Mouse (Mus musculus) liver, adult 2 months (tissue): ENCODE data around the gene Babam2. TPM values are rescaled to one million over a fixed set of nuclear protein-coding genes. Genes with fewer than 3 reads are reported as not detected.
A peak's percentile ranks its signal among the peaks of the same experiment; 100 is the strongest.
"Not testable (repeated sequence)": the region's sequence is repeated elsewhere in the genome, so short reads cannot be mapped to it uniquely, and the experiment has no call there.

Source experiments
- DNase-seq: peaks from one replicate; pipeline ENCODE4 v3.0.0-alpha.2; 2011; ENCODE audit warnings: low read depth, low spot score; ENCODE audit errors: extremely low read depth
- H3K27ac ChIP-seq: fragments of 200-500 bp; replicated peaks from 2 replicates; pipeline ENCODE4 v1.5.1; 2012; ENCODE audit warnings: low read depth, mild to moderate bottlenecking, control low read depth, inconsistent platforms, low read length; ENCODE audit not compliant: insufficient read depth
- H3K27me3 ChIP-seq: fragments of 200-500 bp; 2 replicates; pipeline ENCODE4 v1.6.1; 2012; ENCODE audit warnings: mild to moderate bottlenecking, moderate library complexity, low read length, inconsistent platforms; ENCODE audit not compliant: control insufficient read depth, insufficient read depth
- H3K36me3 ChIP-seq: fragments of 200-500 bp; 2 replicates; pipeline ENCODE4 v1.6.1; 2012; ENCODE audit warnings: low read length, inconsistent platforms; ENCODE audit not compliant: control insufficient read depth, insufficient read depth
- H3K4me1 ChIP-seq: fragments of 200-500 bp; 2 replicates; pipeline ENCODE4 v1.6.1; 2011; ENCODE audit warnings: low read length; ENCODE audit not compliant: control insufficient read depth, insufficient read depth
- H3K4me3 ChIP-seq: fragments of 200-500 bp; 2 replicates; pipeline ENCODE4 v1.5.1; 2011; ENCODE audit warnings: low read depth, mild to moderate bottlenecking, control low read depth, low read length, moderate library complexity; ENCODE audit not compliant: insufficient read depth
- H3K79me2 ChIP-seq: fragments of 200-500 bp; 2 replicates; pipeline ENCODE4 v1.6.1; 2012; ENCODE audit warnings: inconsistent platforms, mild to moderate bottlenecking, low read length, moderate library complexity; ENCODE audit not compliant: control insufficient read depth, insufficient read depth
- H3K9ac ChIP-seq: fragments of 200-500 bp; 2 replicates; pipeline ENCODE4 v1.6.1; 2012; ENCODE audit warnings: low read depth, mild to moderate bottlenecking, control low read depth, inconsistent platforms, low read length
- CTCF ChIP-seq: fragments of 200-500 bp; IDR thresholded peaks from 2 replicates; pipeline ENCODE4 v1.5.1; 2011; ENCODE audit warnings: low read depth, low read length, control low read depth
- POLR2A ChIP-seq: fragments of 200-500 bp; IDR thresholded peaks from 2 replicates; pipeline ENCODE4 v1.6.1; 2011; ENCODE audit warnings: low read length, control low read depth; ENCODE audit not compliant: insufficient read depth; ENCODE audit errors: extremely low read depth
- WGBS: fragments of 180-500 bp; shearing (Covaris S2); methylation state at CpG from one replicate; pipeline ENCODE4 v1.1.7; 2018; 5-methylcytosine and 5-hydroxymethylcytosine counted together
- polyA plus RNA-seq: library from polyadenylated mRNA; depleted of rRNA; stranded (reverse); fragments of >200 nt; gene quantifications from 2 replicates; pipeline ENCODE4 v1.2.3, GENCODE M21; 2012
- total RNA-seq: library from RNA; depleted of rRNA; stranded (reverse); fragments of >200 nt; gene quantifications from 2 replicates; pipeline ENCODE4 v1.2.3, GENCODE M21; 2014

The Babam2 gene
- total and polyA plus RNA-seq, 2 experiments, result 18.9 to 20.1 TPM

- no peaks in the 10 kb centered on the region for H3K36me3 ChIP-seq
- no peaks in the 10 kb centered on the region for H3K79me2 ChIP-seq
- H3K27me3 ChIP-seq, result no peaks in the 10 kb centered on the region
- H3K27ac ChIP-seq, result no peak overlapping the region
- H3K4me3 ChIP-seq, result no peak overlapping the region
- no peaks in the 10 kb centered on the region for H3K4me1 ChIP-seq
- peak; percentile 65 for DNase-seq
- TF ChIP-seq CTCF, result no peak
- 83% methylated on average over 1 of the region's 1 CpGs for WGBS
- no peak overlapping the region for H3K9ac ChIP-seq
Measured at GRCm38 (mm10) chr5:31852786-31853185, 155.3 kb downstream of the Babam2 start.

- Histone ChIP-seq H3K79me2 (no peaks in the 10 kb centered on the region), H3K27me3 (no peaks in the 10 kb centered on the region), H3K27ac (no peak overlapping the region), H3K36me3 (no peaks in the 10 kb centered on the region), H3K9ac (no peak overlapping the region), H3K4me3 (no peak overlapping the region), H3K4me1 (no peaks in the 10 kb centered on the region)
- TF ChIP-seq POLR2A (no peak), CTCF (no peak)
- no peak for DNase-seq
- 100% methylated on average over 1 of the region's 1 CpGs for WGBS
Measured at GRCm38 (mm10) chr5:31853831-31854230, 156.3 kb downstream of the Babam2 start.

GRCm38 (mm10) chr5:31858877-31859276 lies 161.4 kb downstream of the Babam2 start:
- 93% methylated on average over 10 of the region's 10 CpGs for WGBS
- H3K27me3 ChIP-seq, H3K4me3 ChIP-seq, H3K9ac ChIP-seq, H3K27ac ChIP-seq, H3K79me2 ChIP-seq, H3K36me3 ChIP-seq, DNase-seq, H3K4me1 ChIP-seq: not testable (repeated sequence)

GRCm38 (mm10) chr5:31860426-31860825 lies 162.9 kb downstream of the Babam2 start:
- 89% methylated on average over 1 of the region's 1 CpGs for WGBS
- Histone ChIP-seq H3K4me3 (no peak overlapping the region), H3K79me2 (no peaks in the 10 kb centered on the region), H3K4me1 (no peaks in the 10 kb centered on the region; the same call in 1 of the 2 replicates), H3K27me3 (no peaks in the 10 kb centered on the region), H3K27ac (no peak overlapping the region), H3K36me3 (no peaks in the 10 kb centered on the region), H3K9ac (no peak overlapping the region)
- TF ChIP-seq CTCF (no peak), POLR2A (no peak)
- DNase-seq, result no peak

DNA sequence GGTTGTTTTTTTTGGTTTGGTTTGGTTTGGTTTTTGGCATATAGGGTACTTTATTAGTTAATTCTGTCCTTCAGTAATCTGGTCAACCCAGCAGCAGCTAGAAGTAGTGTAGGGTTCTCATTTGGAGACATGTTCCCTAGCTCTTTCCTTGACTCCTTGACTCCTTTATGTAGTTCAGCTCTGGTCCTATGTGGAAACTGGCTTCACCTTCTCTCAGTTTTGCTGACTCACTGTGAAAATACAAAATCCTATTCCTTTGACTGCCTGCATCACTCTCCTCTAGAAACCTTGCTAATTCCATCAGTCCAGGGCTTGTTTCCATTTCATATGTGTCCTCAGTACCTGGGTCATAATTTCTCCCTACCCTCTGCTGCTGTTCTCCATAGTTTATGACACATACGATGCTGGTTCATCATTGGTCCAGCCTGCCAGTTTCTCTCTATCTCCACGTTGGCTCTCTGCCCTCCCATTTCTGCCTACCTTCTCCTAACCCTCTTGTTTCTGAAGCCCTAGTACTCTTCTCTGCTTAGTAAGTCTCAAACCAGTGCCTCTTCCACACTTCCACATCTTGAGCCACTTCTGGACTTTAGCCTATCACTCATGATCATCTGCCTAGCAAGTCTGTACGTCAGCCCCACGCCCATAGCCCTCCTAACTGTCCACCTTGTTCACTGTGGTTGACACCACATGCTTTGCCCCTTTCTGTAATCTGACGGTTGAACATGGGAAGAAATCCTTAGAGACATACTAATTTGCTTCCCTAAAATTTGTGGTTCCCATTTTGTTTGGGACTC lies 163.5 kb downstream of the Babam2 start:
- H3K4me3 ChIP-seq, result no peak overlapping the region
- no peaks in the 10 kb centered on the region for H3K27me3 ChIP-seq
- no peaks in the 10 kb centered on the region for H3K36me3 ChIP-seq
- H3K4me1 ChIP-seq, result no peaks in the 10 kb centered on the region; the same call in 1 of the 2 replicates
- no peak overlapping the region for H3K27ac ChIP-seq
- H3K79me2 ChIP-seq, result no peaks in the 10 kb centered on the region
- no peak overlapping the region for H3K9ac ChIP-seq
- TF ChIP-seq CTCF (no peak), POLR2A (no peak)
- DNase-seq, result no peak
- WGBS, result 92% methylated on average over 5 of the region's 5 CpGs

- Histone ChIP-seq H3K27me3 (no peaks in the 10 kb centered on the region), H3K4me1 (no peaks in the 10 kb centered on the region; the same call in 1 of the 2 replicates), H3K4me3 (no peak overlapping the region), H3K27ac (no peak overlapping the region), H3K36me3 (no peaks in the 10 kb centered on the region), H3K9ac (no peak overlapping the region), H3K79me2 (no peaks in the 10 kb centered on the region)
- TF ChIP-seq POLR2A (no peak), CTCF (no peak)
- DNase-seq, result peak; percentile 36
- WGBS, result 85% methylated on average over 1 of the region's 1 CpGs
Measured at GRCm38 (mm10) chr5:31862753-31863468, 165.4 kb downstream of the Babam2 start.
